Mouse (Mus musculus): ENCODE measurements around the gene Parp3. TPM values are rescaled to one million over a fixed set of nuclear protein-coding genes. Genes with fewer than 3 reads are reported as not detected.
A peak's percentile ranks its signal among the peaks of the same experiment; 100 is the strongest.

Gene Parp3
- polyA plus RNA-seq, 1 experiment from 2014 or later, result 0.70 TPM

DNA sequence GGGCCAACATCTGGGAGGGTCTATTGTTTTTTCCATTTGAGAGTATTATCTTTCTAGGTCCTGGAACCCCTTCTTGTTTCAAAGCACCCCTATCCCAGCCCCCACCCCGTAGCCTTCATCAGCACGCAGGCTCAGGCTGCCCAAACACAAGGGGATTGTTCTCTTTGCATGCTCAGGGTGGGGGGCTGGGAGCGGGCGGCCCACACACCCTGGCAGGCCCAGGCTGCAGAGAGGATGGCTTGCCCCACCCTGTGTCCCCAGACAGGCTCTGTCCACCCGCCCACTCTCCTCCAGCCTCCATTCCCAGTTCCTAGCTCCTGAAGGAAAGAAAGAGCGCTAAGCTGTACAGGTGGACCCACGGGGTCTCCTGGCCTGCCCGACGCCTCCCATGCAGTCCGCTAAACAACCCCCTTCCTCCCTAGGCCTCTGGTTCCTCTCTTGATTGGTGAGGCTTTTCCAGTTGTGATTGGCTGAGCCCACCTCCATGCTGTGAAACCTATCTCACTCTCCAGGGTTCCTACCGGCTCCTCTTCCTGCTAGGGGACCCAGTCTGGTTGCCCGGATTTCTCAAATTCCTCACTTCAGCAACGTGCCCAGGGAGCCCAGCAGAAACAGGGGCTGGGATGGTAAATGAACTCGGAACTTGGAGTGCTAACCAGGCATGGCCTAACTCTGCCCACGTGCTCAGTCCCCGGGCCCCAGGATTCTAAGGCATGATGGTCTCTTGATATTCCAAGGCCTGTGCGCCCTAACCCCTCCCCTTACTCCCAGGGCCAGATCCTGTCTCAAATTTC is 21.7 kb downstream of the Parp3 start:
- ATAC-seq, result peak; percentile 34

DNA sequence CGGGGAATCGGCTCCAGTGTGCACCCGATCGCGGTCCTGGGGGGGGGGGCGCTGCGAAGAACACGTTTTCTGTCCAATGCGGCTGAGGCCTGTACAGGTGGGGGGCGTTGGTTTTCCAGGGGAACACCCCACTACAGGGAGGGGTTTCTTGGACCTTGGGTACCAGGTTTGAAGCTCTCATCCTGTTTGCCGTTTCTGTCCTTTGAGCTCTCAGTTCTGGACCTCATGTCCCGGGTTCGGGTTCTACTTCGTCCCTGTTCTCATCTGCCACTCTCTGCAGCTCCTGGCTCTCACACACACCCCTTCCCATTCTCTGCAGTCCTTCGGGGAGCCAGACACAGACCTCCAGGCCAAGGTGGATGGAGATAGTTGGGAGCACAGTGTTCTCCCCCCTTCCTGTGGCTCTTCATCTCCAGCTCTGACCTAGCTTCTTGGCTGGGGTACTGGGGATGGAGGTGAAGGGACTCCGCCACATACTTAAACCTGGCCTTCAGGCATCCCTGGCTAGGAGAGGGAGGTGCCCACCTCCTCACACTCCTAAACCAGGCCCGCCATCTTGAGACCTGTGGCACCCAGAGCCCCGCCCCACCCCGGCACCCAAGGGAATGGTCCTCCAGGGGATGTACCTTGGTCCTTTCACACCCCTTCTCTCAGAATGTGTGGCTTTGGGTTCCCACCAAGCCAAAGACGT is 22.5 kb downstream of the Parp3 start:
- Histone ChIP-seq H3K9ac (replicated peaks; ENCODE audit: low read depth, low read length) (peak overlapping the region; percentile 96), H3K4me1 (replicated peaks; ENCODE audit: control insufficient read depth, insufficient read depth, low read length) (peaks cover 55% of the 10 kb centered on the region)
- peak; percentile 13 for ATAC-seq

More for the DNA sequence above, 21.7 kb downstream of the Parp3 start:
- Histone ChIP-seq H3K9me3 (ENCODE audit: control insufficient read depth, low read length) (no peaks in the 10 kb centered on the region), H3K27ac (ENCODE audit: low read length) (peak overlapping the region; percentile 89), H3K4me2 (ENCODE audit: low read length) (peak overlapping the region; percentile 99), H3K9ac (replicated peaks; ENCODE audit: low read depth, low read length) (peak overlapping the region; percentile 96), H3K4me1 (replicated peaks; ENCODE audit: control insufficient read depth, insufficient read depth, low read length) (peaks cover 55% of the 10 kb centered on the region), H3K36me3 (ENCODE audit: control insufficient read depth, insufficient read depth) (no peaks in the 10 kb centered on the region), H3K4me3 (replicated peaks; ENCODE audit: low read length) (peak overlapping the region; percentile 78), H3K27me3 (replicated peaks; ENCODE audit: control insufficient read depth, insufficient read depth, low read length) (no peaks in the 10 kb centered on the region)
- WGBS, result 1% methylated on average over 16 of the region's 17 CpGs

DNA sequence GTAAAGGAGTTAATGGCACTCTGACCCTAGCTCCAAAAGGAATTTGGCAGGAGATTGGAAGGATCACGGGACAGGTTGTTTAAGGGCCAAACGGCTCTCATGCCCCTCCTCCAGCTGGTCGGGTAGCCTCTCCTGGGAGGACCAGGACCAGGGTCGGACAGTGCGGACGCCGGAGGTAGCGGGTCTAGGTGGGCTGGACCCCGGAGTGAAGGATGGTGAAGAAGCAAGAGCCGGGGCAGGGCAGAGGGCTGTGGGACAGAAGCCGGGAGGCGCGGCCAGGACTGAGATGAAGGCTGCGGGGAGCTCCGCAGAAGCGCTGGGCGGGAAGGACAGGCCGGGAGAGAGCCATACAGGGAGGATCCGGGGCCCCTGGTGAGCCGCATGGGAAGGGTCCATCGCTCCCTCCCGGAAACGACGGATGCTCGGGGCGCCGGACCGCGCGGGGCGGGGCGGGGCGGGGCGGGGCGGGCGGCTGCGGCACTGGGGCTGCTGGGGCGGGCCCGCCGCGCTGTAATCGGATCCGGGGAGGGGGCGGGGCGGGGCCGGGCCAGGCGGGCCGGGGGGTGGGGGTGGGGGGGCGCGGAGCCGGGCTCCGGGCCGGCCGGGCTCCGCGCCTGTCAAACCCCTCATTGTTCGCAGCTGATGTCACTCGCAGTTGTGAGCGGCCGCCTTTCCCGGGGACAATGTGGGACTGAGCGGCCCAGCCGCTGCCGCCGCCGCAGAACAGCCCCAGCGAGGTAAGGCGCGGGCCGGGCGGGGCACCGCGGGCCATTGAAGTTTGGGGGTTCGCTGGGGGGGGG is 23.3 kb downstream of the Parp3 start, which contains the start of gene Pcbp4:
Pcbp4 (plus strand) TSS at position 21 of the 800 bp plus-strand sequence.
- ATAC-seq, result peak; percentile 72
- Histone ChIP-seq H3K9ac (replicated peaks; ENCODE audit: low read depth, low read length) (peak within 1 kb of the TSS; percentile 96), H3K27me3 (replicated peaks; ENCODE audit: control insufficient read depth, insufficient read depth, low read length) (no peaks in the 10 kb centered on the region)

More for the DNA sequence above, 22.5 kb downstream of the Parp3 start:
- 0% methylated on average over 17 of the region's 20 CpGs for WGBS
- H3K4me2 ChIP-seq (ENCODE audit: low read length), result peak overlapping the region; percentile 99
- H3K27ac ChIP-seq (ENCODE audit: low read length), result peak overlapping the region; percentile 89
- no peaks in the 10 kb centered on the region for H3K36me3 ChIP-seq (ENCODE audit: control insufficient read depth, insufficient read depth)
- H3K27me3 ChIP-seq (replicated peaks; ENCODE audit: control insufficient read depth, insufficient read depth, low read length), result no peaks in the 10 kb centered on the region
- H3K4me3 ChIP-seq (replicated peaks; ENCODE audit: low read length), result peak overlapping the region; percentile 78
- no peaks in the 10 kb centered on the region for H3K9me3 ChIP-seq (ENCODE audit: control insufficient read depth, low read length)

DNA sequence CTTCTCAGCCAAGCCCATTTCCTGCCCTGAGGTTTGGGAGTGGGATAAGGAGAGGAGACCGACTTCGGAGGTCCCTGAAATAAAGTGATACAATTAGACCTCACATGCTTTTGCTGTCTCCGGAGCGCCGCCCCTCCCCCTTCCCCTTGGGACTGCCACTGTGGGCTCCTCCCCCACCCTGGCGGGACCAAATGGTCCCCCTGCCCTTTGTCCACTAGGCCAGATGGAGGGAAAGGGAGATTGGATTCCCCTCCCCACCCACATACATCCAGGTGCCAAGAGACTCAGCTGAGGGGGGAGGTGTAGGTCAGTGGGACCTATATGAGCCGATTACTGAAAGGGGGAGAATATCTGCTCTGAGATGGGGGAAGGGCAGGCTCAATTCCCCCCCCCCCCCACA is 23.9 kb downstream of the Parp3 start:
- H3K9ac ChIP-seq (replicated peaks; ENCODE audit: low read depth, low read length), result peak overlapping the region; percentile 96
- H3K27ac ChIP-seq (ENCODE audit: low read length), result peak overlapping the region; percentile 89
- H3K4me2 ChIP-seq (ENCODE audit: low read length), result peak overlapping the region; percentile 99
- 0% methylated on average over 7 of the region's 7 CpGs for whole genome bisulfite sequencing
- ATAC-seq, result no peak
- H3K4me3 ChIP-seq (replicated peaks; ENCODE audit: low read length), result peak overlapping the region; percentile 78
- H3K9me3 ChIP-seq (ENCODE audit: control insufficient read depth, low read length), result no peaks in the 10 kb centered on the region
- H3K4me1 ChIP-seq (replicated peaks; ENCODE audit: control insufficient read depth, insufficient read depth, low read length), result peaks cover 55% of the 10 kb centered on the region
- H3K27me3 ChIP-seq (replicated peaks; ENCODE audit: control insufficient read depth, insufficient read depth, low read length), result no peaks in the 10 kb centered on the region
- no peaks in the 10 kb centered on the region for H3K36me3 ChIP-seq (ENCODE audit: control insufficient read depth, insufficient read depth)

More for the DNA sequence above, 23.3 kb downstream of the Parp3 start, which contains the start of gene Pcbp4:
- Histone ChIP-seq H3K4me2 (ENCODE audit: low read length) (peak within 1 kb of the TSS; percentile 99), H3K4me1 (replicated peaks; ENCODE audit: control insufficient read depth, insufficient read depth, low read length) (peaks cover 55% of the 10 kb centered on the region), H3K36me3 (ENCODE audit: control insufficient read depth, insufficient read depth) (no peaks in the 10 kb centered on the region), H3K27ac (ENCODE audit: low read length) (peak within 1 kb of the TSS; percentile 89), H3K9me3 (ENCODE audit: control insufficient read depth, low read length) (no peaks in the 10 kb centered on the region), H3K4me3 (replicated peaks; ENCODE audit: low read length) (peak within 1 kb of the TSS; percentile 78)
- WGBS, result 0% methylated on average over 40 of the region's 74 CpGs

DNA sequence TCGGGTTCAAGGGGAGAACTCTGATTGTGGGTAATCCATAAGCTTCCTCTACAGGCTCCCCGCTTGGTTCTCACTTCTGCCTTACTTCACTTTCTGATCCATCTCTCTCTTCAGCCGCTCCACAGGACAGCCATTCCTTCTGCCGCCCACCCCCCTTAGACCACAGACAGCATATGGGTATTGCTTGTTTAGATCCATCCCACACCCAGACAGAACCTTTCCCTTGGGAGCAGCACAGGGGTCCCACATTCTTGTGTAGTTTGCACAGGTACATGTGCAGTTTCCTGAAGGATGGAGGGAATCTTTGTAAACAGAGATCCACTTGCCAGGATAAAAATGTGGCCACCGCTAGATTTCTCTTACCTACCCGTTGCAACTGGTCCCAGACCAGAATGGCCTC is 24.4 kb downstream of the Parp3 start:
- ATAC-seq, result no peak
- Histone ChIP-seq H3K9ac (replicated peaks; ENCODE audit: low read depth, low read length) (no peak overlapping the region), H3K4me2 (ENCODE audit: low read length) (peak overlapping the region; percentile 99), H3K27me3 (replicated peaks; ENCODE audit: control insufficient read depth, insufficient read depth, low read length) (no peaks in the 10 kb centered on the region), H3K9me3 (ENCODE audit: control insufficient read depth, low read length) (no peaks in the 10 kb centered on the region), H3K4me1 (replicated peaks; ENCODE audit: control insufficient read depth, insufficient read depth, low read length) (peaks cover 54% of the 10 kb centered on the region), H3K36me3 (ENCODE audit: control insufficient read depth, insufficient read depth) (no peaks in the 10 kb centered on the region), H3K27ac (ENCODE audit: low read length) (no peak overlapping the region), H3K4me3 (replicated peaks; ENCODE audit: low read length) (peak overlapping the region; percentile 78; the same call in 1 of the 2 replicates)
- 20% methylated on average over 6 of the region's 6 CpGs for WGBS

DNA sequence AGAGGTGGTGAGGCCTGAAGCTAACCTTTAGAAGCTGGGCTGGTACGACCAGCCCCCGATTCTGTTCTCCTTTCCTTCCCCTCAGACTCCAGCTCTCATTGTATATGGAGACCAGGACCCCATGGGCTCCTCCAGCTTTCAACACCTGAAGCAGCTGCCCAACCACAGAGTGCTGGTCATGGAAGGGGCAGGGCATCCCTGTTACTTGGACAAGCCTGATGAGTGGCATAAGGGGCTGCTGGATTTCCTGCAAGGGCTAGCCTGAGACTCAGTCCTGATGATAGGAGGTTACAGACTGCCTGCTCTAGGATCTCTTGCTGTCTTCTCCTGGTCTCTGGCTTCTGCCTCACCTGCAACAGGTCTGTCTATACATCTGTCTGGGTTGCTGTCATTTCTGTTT is 24.9 kb downstream of the Parp3 start:
- no peak overlapping the region for H3K4me3 ChIP-seq (replicated peaks; ENCODE audit: low read length)
- WGBS, result 67% methylated on average over 2 of the region's 2 CpGs
- no peaks in the 10 kb centered on the region for H3K36me3 ChIP-seq (ENCODE audit: control insufficient read depth, insufficient read depth)
- H3K27ac ChIP-seq (ENCODE audit: low read length), result no peak overlapping the region
- ATAC-seq, result no peak
- H3K9me3 ChIP-seq (ENCODE audit: control insufficient read depth, low read length), result no peaks in the 10 kb centered on the region
- no peak overlapping the region for H3K4me2 ChIP-seq (ENCODE audit: low read length)
- no peaks in the 10 kb centered on the region for H3K27me3 ChIP-seq (replicated peaks; ENCODE audit: control insufficient read depth, insufficient read depth, low read length)
- H3K4me1 ChIP-seq (replicated peaks; ENCODE audit: control insufficient read depth, insufficient read depth, low read length), result peaks cover 51% of the 10 kb centered on the region
- no peak overlapping the region for H3K9ac ChIP-seq (replicated peaks; ENCODE audit: low read depth, low read length)

DNA sequence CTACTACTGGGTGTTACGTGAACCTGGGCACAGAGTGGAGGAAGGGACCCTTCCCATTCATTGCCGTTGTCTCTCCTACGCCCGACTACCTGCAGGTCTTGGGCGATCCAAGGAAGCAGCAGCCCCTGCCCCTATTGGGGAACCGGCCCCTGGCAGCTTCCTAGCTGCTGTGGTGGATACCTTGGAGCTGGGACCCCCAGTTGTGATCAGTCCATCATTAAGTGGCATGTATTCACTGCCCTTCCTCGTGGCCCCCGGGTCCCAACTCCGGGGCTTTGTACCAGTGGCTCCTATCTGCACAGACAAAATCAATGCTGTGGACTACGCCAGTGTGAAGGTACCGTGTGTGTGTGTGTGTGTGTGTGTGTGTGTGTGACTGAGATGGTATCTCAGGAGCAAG is 25.5 kb downstream of the Parp3 start:
- Histone ChIP-seq H3K9me3 (ENCODE audit: control insufficient read depth, low read length) (no peaks in the 10 kb centered on the region), H3K4me1 (replicated peaks; ENCODE audit: control insufficient read depth, insufficient read depth, low read length) (peaks cover 51% of the 10 kb centered on the region), H3K9ac (replicated peaks; ENCODE audit: low read depth, low read length) (no peak overlapping the region), H3K4me3 (replicated peaks; ENCODE audit: low read length) (no peak overlapping the region), H3K27me3 (replicated peaks; ENCODE audit: control insufficient read depth, insufficient read depth, low read length) (no peaks in the 10 kb centered on the region), H3K27ac (ENCODE audit: low read length) (no peak overlapping the region), H3K36me3 (ENCODE audit: control insufficient read depth, insufficient read depth) (no peaks in the 10 kb centered on the region), H3K4me2 (ENCODE audit: low read length) (no peak overlapping the region)
- no peak for ATAC-seq
- WGBS, result 77% methylated on average over 11 of the region's 11 CpGs

DNA sequence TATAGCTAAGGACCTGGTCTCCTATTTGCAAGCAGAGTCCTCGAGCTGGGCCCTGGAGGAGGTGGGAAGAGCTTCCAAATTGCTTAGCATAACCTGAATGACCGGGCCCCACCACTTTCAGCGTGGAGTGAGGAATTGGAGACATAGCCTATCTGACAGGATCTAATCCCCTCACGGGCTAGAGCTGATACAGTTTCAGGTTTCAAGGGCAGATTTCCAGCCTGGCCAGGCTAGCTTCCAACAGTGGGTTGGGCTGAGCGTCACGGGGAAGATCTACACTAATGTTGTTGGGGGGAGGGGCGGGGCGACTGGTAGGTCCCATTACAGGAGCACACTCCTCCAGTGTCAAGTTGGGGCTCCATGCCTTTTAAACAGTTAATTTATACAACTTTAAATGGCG is 26.1 kb downstream of the Parp3 start:
- no peak for ATAC-seq
- Histone ChIP-seq H3K9ac (replicated peaks; ENCODE audit: low read depth, low read length) (no peak overlapping the region), H3K27me3 (replicated peaks; ENCODE audit: control insufficient read depth, insufficient read depth, low read length) (no peaks in the 10 kb centered on the region), H3K4me1 (replicated peaks; ENCODE audit: control insufficient read depth, insufficient read depth, low read length) (peaks cover 47% of the 10 kb centered on the region), H3K36me3 (ENCODE audit: control insufficient read depth, insufficient read depth) (no peaks in the 10 kb centered on the region), H3K4me3 (replicated peaks; ENCODE audit: low read length) (no peak overlapping the region), H3K4me2 (ENCODE audit: low read length) (no peak overlapping the region), H3K27ac (ENCODE audit: low read length) (no peak overlapping the region), H3K9me3 (ENCODE audit: control insufficient read depth, low read length) (no peaks in the 10 kb centered on the region)
- WGBS, result 23% methylated on average over 9 of the region's 9 CpGs

DNA sequence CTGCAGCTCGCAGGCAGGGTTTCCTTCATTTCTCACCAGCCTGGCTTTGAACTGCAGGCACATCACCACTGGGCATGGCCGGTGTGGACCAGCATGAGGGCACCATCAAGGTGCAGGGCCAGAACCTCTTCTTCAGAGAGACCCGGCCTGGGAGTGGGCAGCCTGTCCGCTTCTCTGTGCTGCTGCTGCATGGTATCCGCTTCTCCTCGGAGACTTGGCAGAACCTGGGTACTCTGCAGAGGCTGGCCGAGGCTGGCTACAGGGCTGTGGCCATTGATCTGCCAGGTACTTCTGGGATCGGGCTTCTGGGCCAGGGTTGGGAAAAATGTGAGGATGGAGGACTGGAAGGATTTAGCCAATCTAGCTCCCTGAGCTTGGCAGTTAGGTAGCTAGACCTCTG is 26.8 kb downstream of the Parp3 start:
- ATAC-seq, result no peak
- H3K9me3 ChIP-seq (ENCODE audit: control insufficient read depth, low read length), result no peaks in the 10 kb centered on the region
- no peaks in the 10 kb centered on the region for H3K36me3 ChIP-seq (ENCODE audit: control insufficient read depth, insufficient read depth)
- no peak overlapping the region for H3K27ac ChIP-seq (ENCODE audit: low read length)
- peaks cover 40% of the 10 kb centered on the region for H3K4me1 ChIP-seq (replicated peaks; ENCODE audit: control insufficient read depth, insufficient read depth, low read length)
- H3K4me3 ChIP-seq (replicated peaks; ENCODE audit: low read length), result no peak overlapping the region
- no peak overlapping the region for H3K9ac ChIP-seq (replicated peaks; ENCODE audit: low read depth, low read length)
- H3K27me3 ChIP-seq (replicated peaks; ENCODE audit: control insufficient read depth, insufficient read depth, low read length), result no peaks in the 10 kb centered on the region
- WGBS, result 92% methylated on average over 8 of the region's 8 CpGs
- no peak overlapping the region for H3K4me2 ChIP-seq (ENCODE audit: low read length)
